Mouse (Mus musculus) cerebellum, adult 2 months (tissue): ENCODE results near the gene Larp6.

ENCODE experiments used
- CTCF ChIP-seq: fragments of 200-500 bp; IDR thresholded peaks from 2 replicates; pipeline ENCODE4 v1.5.1; 2011; ENCODE audit warnings: low read depth, mild to moderate bottlenecking, control low read depth, low read length, moderate library complexity, borderline replicate concordance; ENCODE audit not compliant: insufficient read depth
- POLR2A ChIP-seq: fragments of 200-500 bp; IDR thresholded peaks from 2 replicates; pipeline ENCODE4 v1.6.1; 2011; ENCODE audit warnings: low read length, control low read depth, borderline replicate concordance; ENCODE audit not compliant: insufficient read depth

DNA sequence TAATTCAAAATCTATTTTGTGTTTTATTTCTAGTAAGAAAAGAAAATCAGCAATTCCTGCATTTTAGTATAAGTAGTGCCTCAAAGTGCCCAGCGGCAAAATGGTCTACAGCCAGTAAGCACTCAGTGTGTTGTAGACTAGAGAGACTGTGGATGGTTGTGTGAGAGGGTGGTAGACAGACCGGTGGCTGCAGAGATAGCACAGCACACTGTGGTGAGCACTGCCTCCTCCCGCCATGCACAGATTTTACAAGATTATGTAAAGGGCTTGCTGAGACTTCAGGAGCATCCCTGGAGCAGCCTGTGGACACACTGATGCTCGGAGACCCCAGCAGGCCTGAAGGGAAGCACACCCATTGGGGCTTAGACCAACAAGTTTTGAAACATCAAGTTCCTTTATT lies 30.0 kb upstream of the Larp6 start:
- TF ChIP-seq POLR2A (no peak), CTCF (no peak)
